Mouse (Mus musculus) hindlimb bud, embryonic 11.5 days (tissue): ENCODE data around the gene E2f2.

Source experiments
- DNase-seq: peaks from one replicate; pipeline ENCODE4 v3.0.0-alpha.2; 2012; ENCODE audit warnings: low read depth, low spot score; ENCODE audit errors: extremely low spot score

Gene E2f2

DNA sequence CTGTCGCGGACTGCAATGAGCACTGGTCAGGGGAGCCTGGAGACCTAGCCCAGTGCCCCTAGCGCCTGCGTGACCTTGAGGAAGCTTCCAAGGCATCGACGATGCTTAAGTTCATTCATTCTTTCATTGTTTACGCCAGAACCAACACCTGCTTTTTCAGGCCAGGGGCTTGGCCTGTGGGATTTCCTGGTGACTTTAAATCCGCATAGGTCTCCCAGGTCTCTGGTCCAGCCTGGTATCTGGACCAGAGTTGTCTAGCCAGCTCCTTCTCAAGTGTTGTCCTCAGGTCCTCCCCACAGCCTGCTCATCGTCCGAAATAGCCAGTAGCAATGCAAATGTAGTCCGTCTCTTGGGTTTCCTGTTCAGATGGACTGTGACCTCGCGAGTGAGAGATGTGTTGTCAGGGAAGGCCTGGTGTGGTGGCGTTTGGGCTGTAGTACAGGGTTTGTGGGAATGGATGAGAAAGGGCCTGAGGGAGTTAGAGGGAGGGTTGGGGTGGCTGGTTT lies 1.1 kb downstream of the E2f2 start:
- DNase-seq = no peak

DNA sequence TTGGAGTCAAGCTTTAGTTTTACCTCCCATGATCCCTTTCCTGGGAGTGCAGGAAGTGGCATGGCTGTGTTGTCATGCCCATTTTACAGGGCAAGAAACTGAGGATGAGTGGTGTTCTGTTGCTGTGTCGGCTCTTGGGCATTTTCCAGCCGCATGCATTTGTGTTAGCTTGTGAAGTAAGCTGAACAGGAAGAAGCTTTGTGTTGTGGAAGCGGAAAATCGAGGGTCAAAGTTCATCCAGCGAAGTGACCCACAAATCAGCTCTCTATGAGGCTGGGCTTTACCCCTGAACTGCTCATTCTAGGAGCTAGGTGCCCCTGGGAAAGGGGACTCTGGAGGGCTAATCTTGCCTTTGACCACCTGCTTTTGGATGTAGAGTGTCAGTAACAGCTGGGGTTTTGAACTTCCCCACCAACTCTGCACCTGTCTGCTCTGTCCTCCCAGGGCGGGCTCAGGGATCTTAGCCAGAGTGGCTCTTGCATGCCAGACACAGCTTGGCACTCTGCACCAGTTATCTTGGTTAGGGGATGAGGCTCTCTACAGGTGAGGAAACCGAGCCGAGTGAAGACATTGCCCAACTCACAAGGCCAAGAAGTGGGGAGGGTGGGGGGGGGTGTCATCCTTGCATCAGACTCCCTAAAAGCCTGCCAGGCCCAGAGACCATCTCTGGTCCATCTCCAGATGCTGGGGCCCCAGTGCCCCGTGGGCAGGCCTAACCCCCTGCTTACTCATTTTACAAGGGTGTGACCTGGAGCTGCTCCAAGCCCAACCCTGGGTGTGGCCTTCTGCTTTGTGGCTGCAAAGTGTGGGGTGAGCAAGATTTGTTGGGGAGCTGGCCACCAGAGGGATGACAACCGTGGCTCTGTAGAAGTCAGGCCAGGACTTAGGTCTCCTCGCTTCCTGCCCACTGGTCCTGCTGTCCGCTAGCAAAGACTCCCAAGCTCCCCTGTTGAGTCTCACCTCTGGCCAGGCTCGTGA lies 2.3 kb downstream of the E2f2 start:
- DNase-seq = no peak

DNA sequence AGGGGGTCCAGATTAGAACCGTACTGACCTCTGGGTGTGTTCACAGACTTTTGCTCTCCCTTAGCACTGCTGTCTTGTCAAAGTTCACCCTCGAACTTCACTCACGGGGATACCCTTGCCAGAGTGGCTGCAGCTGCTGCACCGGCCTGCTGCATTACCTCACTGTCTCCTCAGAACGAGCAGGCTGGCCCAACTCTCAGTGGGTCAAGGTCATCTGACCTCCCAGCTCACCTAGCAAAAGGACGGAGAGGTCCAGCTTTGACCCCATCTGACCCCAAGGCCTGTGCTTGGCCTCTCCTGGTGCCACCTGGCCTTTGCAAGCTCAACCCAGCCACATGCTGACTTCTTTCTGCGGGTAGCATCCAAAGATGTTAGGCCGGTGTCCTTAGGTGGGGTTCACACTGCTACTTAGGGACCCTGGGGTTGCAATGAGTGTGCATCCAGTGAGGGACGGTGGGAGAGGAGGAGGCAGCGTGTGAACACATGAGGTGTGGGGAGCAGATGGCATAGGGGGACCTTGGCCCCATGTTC lies 3.9 kb downstream of the E2f2 start:
- no peak for DNase-seq

DNA sequence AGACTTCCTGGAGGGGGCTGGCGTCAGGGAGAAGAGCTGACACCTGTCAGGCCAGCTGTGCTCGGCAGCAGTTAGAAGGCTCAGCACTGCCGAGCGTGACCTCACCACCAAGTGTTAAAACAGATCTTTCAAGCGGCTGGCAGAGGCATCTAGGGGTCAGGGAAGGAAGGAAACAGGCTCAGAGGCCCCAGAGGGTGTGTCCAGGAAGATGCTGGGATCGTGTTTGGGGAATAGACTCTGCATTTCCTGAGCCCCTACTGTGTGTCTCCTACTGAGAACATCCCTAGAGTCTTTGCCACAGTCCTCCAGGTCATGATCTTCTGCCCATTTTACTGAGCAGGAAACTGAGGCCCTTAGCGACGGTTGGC lies 5.0 kb downstream of the E2f2 start:
- DNase-seq = no peak

DNA sequence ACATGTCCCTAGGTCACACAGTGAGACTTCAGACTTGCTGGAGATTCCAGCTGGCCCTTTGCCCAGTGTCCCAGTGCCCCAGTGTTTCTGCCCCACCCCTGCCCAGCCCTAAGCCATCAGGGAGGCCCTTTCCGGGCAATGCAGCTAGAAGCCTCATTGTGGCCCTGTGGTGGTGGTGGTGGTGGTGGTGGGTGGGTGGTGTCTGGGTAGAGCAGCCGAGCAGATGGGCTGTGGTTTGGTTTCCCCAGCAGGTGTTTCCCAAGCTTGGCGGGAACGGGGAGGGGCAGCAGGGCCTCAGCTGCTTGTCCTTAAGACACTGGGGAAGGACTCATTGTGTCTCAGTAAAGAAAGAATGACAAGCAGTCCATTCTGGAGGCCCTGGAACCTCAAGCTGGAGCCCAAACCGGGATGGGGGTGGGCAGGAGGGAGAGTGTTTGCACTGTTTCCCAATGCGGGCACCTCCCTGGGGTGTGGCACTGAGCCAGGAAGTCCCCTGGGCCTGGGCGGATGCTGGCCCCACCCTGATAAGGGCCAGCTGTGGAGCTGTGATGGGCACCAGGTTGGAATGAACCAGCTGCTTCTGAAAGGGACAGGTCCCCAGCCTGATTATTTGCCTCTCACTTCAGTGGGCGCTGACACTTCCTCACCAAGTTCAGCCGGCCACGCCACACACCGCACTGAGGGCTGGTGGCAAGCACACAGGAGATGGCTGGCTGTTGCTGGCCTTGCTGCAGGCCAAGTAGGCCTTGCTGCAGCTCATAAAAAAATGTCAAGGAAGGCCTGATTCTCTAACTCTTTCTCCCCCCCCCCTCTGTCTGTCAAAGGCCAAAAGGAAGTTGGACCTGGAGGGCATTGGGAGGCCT lies 5.6 kb downstream of the E2f2 start:
- DNase-seq = no peak

DNA sequence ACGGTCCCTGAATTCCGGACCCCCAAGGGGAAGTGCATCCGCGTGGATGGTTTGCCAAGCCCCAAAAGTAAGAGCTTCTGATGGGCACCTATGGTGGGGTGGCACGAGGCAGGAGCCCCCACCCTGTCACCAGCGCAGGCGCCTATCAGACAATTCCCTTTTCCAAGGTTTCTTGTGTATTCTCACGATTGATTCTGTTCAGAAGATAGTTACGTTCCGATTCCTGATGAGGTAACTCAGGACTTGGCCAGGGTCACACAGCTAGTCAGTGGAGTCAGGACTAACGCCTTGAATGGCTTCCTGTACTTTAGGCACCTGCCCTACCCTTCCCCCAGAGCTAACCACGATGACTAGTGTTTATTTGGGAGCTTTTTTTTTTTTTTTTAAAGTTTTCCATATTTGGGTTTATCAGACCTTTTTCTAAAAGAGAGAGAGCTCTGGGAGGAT lies 6.3 kb downstream of the E2f2 start:
- DNase-seq = no peak

DNA sequence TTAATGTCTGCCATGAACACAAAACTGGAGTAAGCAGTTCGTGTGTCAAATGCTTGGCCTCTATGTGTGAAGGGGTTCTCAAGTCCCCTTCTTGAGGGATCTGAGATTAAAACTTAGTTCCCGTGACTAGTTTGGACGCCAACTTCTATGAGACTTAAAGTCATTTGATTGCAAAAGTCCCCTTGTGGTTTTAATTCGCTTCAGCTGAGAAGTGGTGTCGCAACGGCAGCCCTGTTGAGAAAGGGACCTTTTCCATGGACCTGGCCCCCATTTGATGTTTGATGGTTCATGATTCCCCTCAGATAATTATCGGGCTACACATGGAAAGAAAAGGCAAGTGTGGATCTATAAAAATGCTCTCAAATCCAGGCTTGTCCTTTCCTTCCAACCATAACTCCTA lies 7.3 kb downstream of the E2f2 start:
- DNase-seq = no peak

DNA sequence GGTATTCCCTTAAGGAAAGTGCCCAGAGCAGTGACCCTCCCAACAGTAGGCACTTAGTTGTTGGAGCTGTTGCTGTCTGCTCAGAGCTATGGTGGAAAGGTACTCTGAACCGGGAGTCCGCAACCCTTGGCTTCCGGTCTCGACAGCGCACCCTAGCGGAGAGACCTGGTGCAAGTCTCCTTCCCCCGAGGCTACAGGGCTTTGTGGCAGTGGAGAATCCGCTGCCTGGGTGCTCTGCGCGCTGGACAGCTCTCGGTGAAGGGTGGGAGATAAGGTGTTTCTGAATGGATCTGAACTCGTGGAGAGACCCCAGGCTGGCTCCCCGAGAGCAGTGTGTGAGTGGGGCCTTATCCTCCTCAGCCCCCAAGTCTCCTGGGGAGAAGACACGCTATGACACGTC lies 7.8 kb downstream of the E2f2 start:
- peak; percentile 85 for DNase-seq

DNA sequence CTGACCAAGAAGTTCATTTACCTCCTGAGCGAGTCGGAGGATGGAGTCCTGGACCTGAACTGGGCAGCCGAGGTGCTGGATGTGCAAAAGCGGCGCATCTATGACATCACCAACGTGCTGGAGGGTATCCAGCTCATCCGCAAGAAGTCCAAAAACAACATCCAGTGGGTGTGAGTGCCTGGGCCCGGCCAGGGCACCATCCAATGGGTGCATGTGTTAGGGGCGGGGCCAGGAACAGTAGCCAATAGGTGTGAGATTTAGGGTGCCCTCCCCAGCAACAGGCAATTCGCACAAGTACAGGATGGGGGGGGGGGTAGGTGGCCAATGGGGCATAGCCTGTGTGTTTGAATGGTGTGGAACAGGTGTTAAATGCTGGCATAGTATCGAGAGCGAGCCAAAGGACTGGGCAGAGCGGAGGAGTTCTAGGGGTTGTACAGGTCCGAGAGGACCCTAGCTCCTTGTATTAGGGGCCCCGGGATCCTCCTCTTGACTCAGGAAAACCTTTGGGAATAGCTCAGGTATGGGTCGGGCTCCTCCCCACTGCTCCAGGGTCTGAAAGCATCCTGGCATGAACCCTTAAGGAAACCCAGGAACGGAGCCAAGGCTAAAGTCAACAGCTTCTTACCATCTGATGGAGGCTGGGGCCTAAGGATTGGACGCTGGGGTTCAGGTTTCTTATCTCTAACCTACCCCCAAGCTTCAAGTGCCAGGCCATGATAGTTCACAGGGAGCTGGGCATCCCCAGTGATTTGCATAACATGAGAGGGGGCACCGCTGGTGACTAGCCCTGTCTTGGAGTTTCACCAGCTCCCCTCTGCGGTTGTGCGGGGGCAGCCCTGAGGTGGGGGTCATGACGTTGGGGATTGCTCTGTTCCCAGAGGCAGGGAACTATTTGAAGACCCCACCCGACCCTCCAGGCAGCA lies 8.5 kb downstream of the E2f2 start:
- no peak for DNase-seq

DNA sequence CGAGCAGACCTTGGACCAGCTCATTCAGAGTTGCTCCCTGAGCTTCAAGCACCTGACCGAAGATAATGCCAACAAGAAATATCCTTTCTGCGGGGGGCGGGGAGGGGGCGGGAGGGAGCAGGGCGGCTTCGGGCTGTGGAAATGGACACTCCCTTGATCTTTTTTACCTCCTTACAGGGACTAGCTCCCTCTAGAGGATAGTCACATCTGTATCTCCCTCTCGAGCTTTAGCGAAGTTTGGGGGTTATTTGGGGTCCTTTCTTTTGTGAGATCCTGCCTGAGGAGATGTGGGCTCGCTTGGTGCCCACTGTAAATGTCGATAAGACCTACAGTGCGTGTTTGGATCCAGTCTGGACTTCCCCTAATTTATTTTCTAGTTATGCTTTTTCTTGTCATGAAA lies 9.2 kb downstream of the E2f2 start:
- DNase-seq = no peak

DNA sequence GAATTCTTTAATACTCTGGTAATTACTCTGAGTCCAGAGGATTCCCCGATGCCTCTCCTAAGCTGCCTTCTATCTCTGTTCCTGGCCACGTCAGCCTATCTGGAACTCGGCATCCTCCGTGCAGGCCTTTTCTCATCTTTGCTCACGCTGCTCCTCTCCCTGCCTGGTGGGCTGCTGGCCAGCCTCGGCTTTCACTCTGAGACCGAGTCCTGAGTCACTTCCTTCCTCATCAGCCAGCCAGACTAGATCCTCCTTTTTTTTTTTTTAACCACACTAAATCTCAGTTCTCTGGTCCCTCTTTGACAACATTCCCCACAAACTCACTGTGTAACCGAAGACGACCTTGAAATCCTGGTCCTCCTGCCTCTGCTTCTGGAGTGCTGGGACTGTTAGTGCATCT lies 13.2 kb downstream of the E2f2 start:
- no peak for DNase-seq

DNA sequence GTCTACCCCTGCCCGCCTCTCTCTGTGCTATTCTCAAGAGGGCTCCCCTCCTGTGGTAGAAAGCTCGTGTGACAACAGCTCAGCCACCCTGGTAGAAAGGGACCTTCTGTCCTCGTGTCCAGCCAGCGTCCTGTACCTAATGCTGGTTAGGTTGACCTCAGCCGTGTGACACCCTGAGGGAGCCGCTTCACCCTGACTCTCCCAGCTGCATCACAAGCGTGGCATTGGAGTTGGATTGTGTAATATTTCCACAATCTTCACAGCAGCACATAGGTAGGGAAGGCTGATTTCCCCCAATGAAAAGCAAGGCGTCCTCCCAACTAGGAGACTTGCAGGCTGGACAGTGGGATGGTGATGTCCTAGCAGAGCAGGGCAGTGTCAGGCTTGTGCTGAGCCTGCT lies 14.1 kb downstream of the E2f2 start:
- no peak for DNase-seq

DNA sequence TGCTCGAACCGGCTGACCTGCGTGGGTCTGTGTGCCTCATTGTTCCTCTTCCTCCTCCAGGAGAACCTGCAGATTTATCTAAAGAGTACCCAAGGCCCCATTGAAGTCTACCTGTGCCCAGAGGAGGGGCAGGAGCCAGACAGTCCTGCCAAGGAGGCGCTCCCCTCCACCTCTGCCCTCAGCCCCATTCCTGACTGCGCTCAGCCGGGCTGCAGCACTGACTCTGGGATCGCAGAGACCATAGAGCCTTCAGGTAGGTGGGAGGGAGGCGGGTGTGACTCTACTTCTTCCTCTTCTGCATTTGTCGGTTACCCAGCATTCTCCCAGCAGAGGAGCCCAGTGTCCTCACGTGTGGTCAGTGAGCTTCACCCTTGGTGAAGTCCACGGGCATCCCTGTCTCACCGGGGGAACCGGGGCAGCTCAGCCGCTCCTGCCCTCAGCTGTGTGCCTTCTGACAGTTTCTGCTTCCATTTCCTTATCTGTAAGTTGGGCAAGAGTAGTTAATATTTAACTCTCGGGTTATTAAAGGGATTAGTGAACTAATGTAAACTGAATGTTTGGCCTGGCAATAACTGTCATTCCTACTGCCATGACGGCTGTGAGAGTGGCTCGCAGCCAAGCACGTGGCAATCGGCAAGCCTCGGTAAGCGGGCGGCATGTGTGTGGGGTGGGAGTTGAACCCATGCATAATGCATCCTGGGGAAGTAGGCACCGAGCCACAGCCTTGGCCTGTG lies 14.7 kb downstream of the E2f2 start:
- no peak for DNase-seq

DNA sequence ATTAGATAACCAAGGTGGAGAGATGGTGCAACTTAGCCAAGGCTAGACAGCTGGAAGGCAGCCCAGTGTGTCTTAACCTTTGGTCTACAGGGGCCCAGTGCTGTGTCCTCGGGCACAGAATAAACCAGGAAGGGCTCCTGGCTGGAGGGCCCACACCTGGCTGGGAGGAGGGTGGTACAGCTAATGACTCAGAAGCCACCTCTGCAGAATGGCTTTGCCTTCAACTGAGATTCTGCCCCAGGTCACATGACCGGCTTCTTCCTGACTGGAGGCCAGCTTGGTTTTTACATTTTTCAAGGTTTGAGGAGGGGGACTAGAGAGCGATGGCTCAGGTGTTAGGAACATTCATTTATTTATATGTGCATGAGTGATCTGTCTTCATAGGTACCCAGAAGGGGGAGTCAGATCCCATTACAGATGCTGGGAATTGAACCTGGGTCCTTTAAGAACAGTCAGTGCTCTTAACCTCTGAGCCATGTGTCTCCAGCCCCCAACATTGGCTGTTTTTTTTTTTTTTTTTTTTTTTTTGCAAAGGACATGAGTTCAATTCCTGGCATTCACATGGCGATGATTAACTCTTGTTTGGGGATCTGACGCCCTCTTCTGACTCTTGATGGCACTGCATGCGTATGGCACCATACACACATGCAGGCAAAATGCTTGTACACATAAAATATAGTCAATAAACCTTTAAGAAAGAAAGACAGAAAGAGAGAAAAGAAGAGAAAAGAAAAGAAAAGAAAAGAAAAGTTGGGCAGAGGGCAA lies 17.0 kb downstream of the E2f2 start:
- DNase-seq = no peak

DNA sequence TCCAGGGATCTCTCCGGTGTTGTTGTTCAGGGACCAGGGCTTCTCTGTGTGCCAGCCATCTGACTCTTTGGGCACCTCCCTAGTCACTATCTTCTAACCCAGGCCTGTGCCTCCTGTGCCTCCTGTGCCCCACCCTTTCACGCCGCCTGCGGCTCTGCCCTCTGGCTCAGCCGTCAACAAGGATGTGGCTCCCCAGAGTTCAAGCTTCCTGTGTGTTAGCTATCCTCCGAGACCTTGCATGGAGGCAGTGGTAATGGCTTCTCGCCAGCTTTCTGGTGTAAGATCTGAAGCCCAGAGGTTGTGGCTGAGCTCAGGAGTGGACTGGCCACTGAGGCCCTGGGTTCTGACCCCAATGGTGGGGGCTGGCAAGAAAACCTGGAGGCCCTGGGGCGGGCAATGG lies 17.7 kb downstream of the E2f2 start:
- no peak for DNase-seq

DNA sequence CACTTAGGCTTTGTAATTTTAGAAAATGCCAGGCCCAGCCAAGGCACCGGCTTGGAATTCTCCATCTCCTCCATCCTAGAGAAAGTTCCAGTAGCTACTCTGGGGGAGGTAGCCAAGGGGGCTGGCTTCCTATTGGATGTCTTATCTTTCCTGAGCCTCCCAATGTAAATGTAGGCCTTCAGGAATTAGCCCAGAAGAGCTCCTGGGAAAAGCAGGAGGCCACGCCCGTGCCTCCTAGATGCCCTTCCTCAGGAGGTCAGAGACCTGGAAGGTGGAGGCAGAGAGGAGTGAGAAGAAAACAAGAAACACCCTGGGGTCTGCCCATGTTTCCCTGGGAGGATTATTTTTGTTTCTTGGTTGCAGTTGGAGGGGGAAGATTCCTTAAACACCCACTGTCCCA lies 21.4 kb downstream of the E2f2 start:
- DNase-seq = no peak

DNA sequence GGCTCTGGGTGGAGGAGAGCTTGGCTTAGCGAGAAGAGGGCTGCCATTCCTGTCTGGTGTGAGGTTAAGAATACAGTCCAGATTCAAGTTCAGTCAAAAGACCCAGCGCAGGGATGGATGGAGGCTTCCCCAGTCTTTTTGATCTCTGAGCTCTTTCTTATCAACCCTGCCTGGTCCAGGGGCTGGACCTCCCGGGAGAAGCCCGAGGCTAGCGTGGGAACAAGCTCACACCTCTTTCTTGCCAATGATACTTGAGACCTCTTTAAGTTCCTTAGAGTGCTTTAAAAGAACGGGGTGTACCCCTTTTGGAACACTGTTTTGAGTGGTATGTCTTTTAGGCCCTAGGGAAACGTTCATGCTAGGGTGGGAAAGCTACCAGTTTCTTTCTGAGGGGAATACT lies 22.8 kb downstream of the E2f2 start:
- no peak for DNase-seq

DNA sequence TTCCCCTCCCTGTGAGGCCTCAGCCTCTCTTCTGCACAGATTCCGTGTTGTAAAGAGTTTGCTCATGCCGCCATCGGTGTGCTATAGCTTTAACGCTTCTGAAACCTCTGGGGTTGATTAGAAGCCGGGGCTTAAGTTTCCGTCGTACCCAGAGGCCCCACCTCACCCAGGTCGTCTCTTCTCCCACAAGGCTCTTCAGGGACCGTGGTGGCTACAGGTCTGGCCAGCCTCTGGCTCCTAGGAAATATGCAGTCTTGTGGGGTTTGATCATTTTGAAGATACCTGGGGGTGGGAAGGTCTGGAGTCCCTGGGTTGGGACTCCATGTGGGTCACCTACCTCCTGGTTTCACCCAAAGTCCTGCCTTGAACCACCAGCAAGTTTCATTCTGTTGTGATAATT lies 23.4 kb downstream of the E2f2 start:
- DNase-seq = no peak

DNA sequence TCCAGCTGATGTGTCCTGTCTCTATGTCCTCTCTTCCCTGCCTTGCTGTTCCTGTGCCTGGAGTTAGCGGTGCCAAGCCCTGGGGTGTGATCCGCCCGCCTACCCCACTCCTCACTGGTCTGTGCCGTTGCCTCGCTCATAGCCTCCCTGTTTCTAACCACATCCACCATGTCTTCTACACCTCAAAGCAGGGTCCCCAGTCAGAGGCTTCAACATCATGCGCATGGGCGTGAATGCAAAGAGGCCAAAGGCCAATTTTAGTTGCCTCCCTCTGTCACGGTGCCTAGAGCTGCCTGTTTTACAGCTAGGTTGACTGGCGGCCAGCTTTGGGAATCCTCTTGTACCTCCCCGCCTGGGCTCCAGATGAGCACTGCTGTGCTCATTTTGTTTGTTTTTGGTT lies 24.0 kb downstream of the E2f2 start:
- no peak for DNase-seq
